Mouse (Mus musculus): ENCODE measurements around the gene Gper1. TPM values are rescaled to one million over a fixed set of nuclear protein-coding genes. Genes with fewer than 3 reads are reported as not detected.

Gper1 gene
- total and polyA plus RNA-seq, 3 experiments = 0.07 to 0.15 TPM; not detected in 1

DNA sequence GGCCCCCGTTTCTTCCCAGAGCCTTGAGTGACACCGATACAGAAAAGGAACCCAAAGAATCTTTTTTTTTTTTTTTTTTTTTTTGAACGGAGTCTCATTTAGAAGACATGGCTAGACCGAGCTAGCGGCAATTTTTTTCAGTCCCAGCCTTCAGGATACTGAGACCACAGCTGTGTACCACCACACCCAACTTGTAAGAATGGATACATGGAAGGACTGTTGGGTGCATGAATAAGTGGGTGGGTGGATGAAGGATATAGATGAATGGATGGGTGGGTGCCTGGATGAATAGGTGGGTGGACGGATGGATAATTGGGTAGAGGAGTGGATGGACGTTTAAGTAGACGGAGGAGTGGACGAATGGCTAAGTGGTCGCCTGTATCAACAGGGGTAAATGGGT lies 37.0 kb downstream of the Gper1 start:
- Histone ChIP-seq H3K9me3 (replicated peaks; ENCODE audit: insufficient read depth, low read length) (no peaks in the 10 kb centered on the region), H3K9ac (ENCODE audit: control insufficient read depth, low read depth, low read length, poor library complexity, severe bottlenecking) (peak overlapping the region; percentile 77), H3K4me1 (ENCODE audit: control insufficient read depth in 1 of 2, insufficient read depth in 2 of 2, low read length in 2 of 2) (peaks cover 3 to 7% of the 10 kb centered on the region in 2 experiments; a peak in 2 of 4 replicates), H3K36me3 (ENCODE audit: control insufficient read depth in 1 of 2, insufficient read depth in 2 of 2, low read length in 2 of 2) (peaks cover 0 to 6% of the 10 kb centered on the region in 2 experiments; a peak in 3 of 4 replicates), H3K4me3 (ENCODE audit: control insufficient read depth in 1 of 2, insufficient read depth in 1 of 2, low read depth in 2 of 2, low read length in 2 of 2) (peak overlapping the region; percentile 79 to 98), H3K27ac (ENCODE audit: control insufficient read depth, low read depth, low read length) (0 out of 2 replicates have a peak overlapping the region, but pooled peaks have one; percentile 21), H3K27me3 (ENCODE audit: control insufficient read depth in 1 of 2, insufficient read depth in 2 of 2, low read length in 2 of 2) (no peaks in the 10 kb centered on the region), H3K79me2 (ENCODE audit: control insufficient read depth, insufficient read depth, low read length, poor library complexity) (peaks cover 11% of the 10 kb centered on the region)
- DNase-seq (ENCODE audit: low read depth, low spot score) = no peak
- TF ChIP-seq ZNF384 (IDR thresholded peaks at IDR 0.05; ENCODE audit: low read depth, low read length) (peak; percentile 73), ZMIZ1 (IDR thresholded peaks at IDR 0.05; ENCODE audit: low read depth, low read length) (0 out of 2 replicates have a peak, but pooled peaks have one; percentile 22), KAT2A (conservative IDR thresholded peaks at IDR 0.05; ENCODE audit: low read depth, low read length) (no peak), CTCF (IDR thresholded peaks at IDR 0.05 in 2 of 3, conservative IDR thresholded peaks at IDR 0.05 in 1 of 3; ENCODE audit: control insufficient read depth in 1 of 3, insufficient read depth in 1 of 3, low read depth in 2 of 3, low read length in 3 of 3, poor library complexity in 1 of 3, severe bottlenecking in 1 of 3) (no peak), MYC (IDR thresholded peaks at IDR 0.05; ENCODE audit: low read depth, low read length) (no peak), HCFC1 (IDR thresholded peaks at IDR 0.05; ENCODE audit: low read depth, low read length) (no peak)

- Histone ChIP-seq H3K4me3 (ENCODE audit: control insufficient read depth in 1 of 2, insufficient read depth in 1 of 2, low read depth in 2 of 2, low read length in 2 of 2) (peak within 1 kb of the TSS; percentile 79 to 98), H3K27me3 (ENCODE audit: control insufficient read depth in 1 of 2, insufficient read depth in 2 of 2, low read length in 2 of 2) (no peaks in the 10 kb centered on the region), H3K36me3 (ENCODE audit: control insufficient read depth in 1 of 2, insufficient read depth in 2 of 2, low read length in 2 of 2) (peaks cover 0 to 6% of the 10 kb centered on the region in 2 experiments; a peak in 3 of 4 replicates), H3K79me2 (ENCODE audit: control insufficient read depth, insufficient read depth, low read length, poor library complexity) (peaks cover 11% of the 10 kb centered on the region), H3K9ac (ENCODE audit: control insufficient read depth, low read depth, low read length, poor library complexity, severe bottlenecking) (peak within 1 kb of the TSS; percentile 77), H3K9me3 (replicated peaks; ENCODE audit: insufficient read depth, low read length) (no peaks in the 10 kb centered on the region), H3K4me1 (ENCODE audit: control insufficient read depth in 1 of 2, insufficient read depth in 2 of 2, low read length in 2 of 2) (peaks cover 7 to 10% of the 10 kb centered on the region in 2 experiments), H3K27ac (ENCODE audit: control insufficient read depth, low read depth, low read length) (0 out of 2 replicates have a peak within 1 kb of the TSS, but pooled peaks have one; percentile 21)
- peak; percentile 98 for DNase-seq (ENCODE audit: low read depth, low spot score)
- peak; percentile 93 for TF ChIP-seq HCFC1 (IDR thresholded peaks at IDR 0.05; ENCODE audit: low read depth, low read length)
- TF ChIP-seq MAX (IDR thresholded peaks at IDR 0.05; ENCODE audit: low read length) = peak; percentile 98
- TF ChIP-seq ETS1 (IDR thresholded peaks at IDR 0.05; ENCODE audit: low read depth, low read length) = 0 out of 2 replicates have a peak, but pooled peaks have one; percentile 6
- TF ChIP-seq TBP (IDR thresholded peaks at IDR 0.05; ENCODE audit: low read depth, low read length) = peak; percentile 56; the same call in 1 of the 2 replicates
- peak; percentile 61; the same call in 1 of the 2 replicates for TF ChIP-seq MAZ (IDR thresholded peaks at IDR 0.05; ENCODE audit: low read depth, low read length)
- peak; percentile 88 for TF ChIP-seq USF1 (IDR thresholded peaks at IDR 0.05; ENCODE audit: low read depth, low read length)
- TF ChIP-seq NELFE (IDR thresholded peaks at IDR 0.05; ENCODE audit: low read depth, low read length) = peak; percentile 81
- TF ChIP-seq JUND (IDR thresholded peaks at IDR 0.05; ENCODE audit: low read depth, low read length) = no peak
- TF ChIP-seq ZNF384 (IDR thresholded peaks at IDR 0.05; ENCODE audit: low read depth, low read length) = no peak
- TF ChIP-seq TCF12 (IDR thresholded peaks at IDR 0.05; ENCODE audit: low read depth, low read length) = peak; percentile 31; the same call in 1 of the 2 replicates
- peak; percentile 98 for TF ChIP-seq MYC (IDR thresholded peaks at IDR 0.05; ENCODE audit: low read depth, low read length)
- peak; percentile 68 to 81 for TF ChIP-seq POLR2A (IDR thresholded peaks at IDR 0.05; ENCODE audit: control insufficient read depth in 1 of 2, insufficient read depth in 1 of 2, low read depth in 1 of 2, low read length in 2 of 2, poor library complexity in 1 of 2)
- no peak for TF ChIP-seq GABPA (IDR thresholded peaks at IDR 0.05; ENCODE audit: low read depth, low read length)
- peak; percentile 80 for TF ChIP-seq ELF1 (IDR thresholded peaks at IDR 0.05; ENCODE audit: low read depth, low read length)
- TF ChIP-seq MAFK (IDR thresholded peaks at IDR 0.05; ENCODE audit: borderline replicate concordance, low read depth, low read length) = peak; percentile 63; the same call in 1 of the 2 replicates
- TF ChIP-seq POLR2AphosphoS2 (IDR thresholded peaks at IDR 0.05; ENCODE audit: low read length) = peak; percentile 74; the same call in 1 of the 2 replicates
- no peak for TF ChIP-seq GATA1 (IDR thresholded peaks at IDR 0.05; ENCODE audit: low read depth, low read length)
- no peak for TF ChIP-seq ZKSCAN1 (IDR thresholded peaks at IDR 0.05; ENCODE audit: low read depth, low read length)
- peak; percentile 46; the same call in 1 of the 2 replicates for TF ChIP-seq NRF1 (IDR thresholded peaks at IDR 0.05; ENCODE audit: insufficient read depth, low read depth, low read length, poor library complexity, severe bottlenecking)
- TF ChIP-seq BHLHE40 (IDR thresholded peaks at IDR 0.05; ENCODE audit: borderline replicate concordance, low read depth, low read length) = peak; percentile 99
- peak; percentile 62; the same call in 1 of the 2 replicates for TF ChIP-seq KAT2A (conservative IDR thresholded peaks at IDR 0.05; ENCODE audit: low read depth, low read length)
- no peak for TF ChIP-seq POLR2AphosphoS5 (IDR thresholded peaks at IDR 0.05; ENCODE audit: borderline replicate concordance, low read depth, low read length)
- TF ChIP-seq RAD21 (IDR thresholded peaks at IDR 0.05; ENCODE audit: low read depth, low read length) = no peak
- TF ChIP-seq MXI1 (IDR thresholded peaks at IDR 0.05; ENCODE audit: low read depth, low read length) = peak; percentile 100
- peak; percentile 87 for TF ChIP-seq CHD2 (IDR thresholded peaks at IDR 0.05; ENCODE audit: low read length)
- TF ChIP-seq SIN3A (IDR thresholded peaks at IDR 0.05; ENCODE audit: low read length) = peak; percentile 100
Measured at GRCm38 (mm10) chr5:139460384-139461067, 37.6 kb downstream of the Gper1 start, which contains the start of gene 3110082I17Rik. 3110082I17Rik (minus strand) TSS chr5:139460527.
